Mouse (Mus musculus) heart, postnatal 0 days (tissue): Measurements from ENCODE around the gene Cyp11a1. TPM values are rescaled to one million over a fixed set of nuclear protein-coding genes. Genes with fewer than 3 reads are reported as not detected.
A peak's percentile ranks its signal among the peaks of the same experiment; 100 is the strongest.

ENCODE experiments used
- ATAC-seq: fragments of 200-750 bp; cut with Nextera tagmentation; 2 replicates; pipeline ENCODE4 v1.8.0; 2017; ENCODE audit warnings: low read depth, moderate number of reproducible peaks, moderate library complexity; ENCODE audit not compliant: insufficient read depth
- DNase-seq: peaks from one replicate; pipeline ENCODE4 v3.0.0-alpha.2; 2016; ENCODE audit warnings: low spot score
- H3K27ac ChIP-seq: fragments of 300-500 bp; sonication (generic); 2 replicates; pipeline ENCODE4 v1.5.1; 2014; ENCODE audit warnings: low read depth, mild to moderate bottlenecking
- H3K27me3 ChIP-seq: fragments of 300-500 bp; sonication (generic); 2 replicates; pipeline ENCODE4 v1.6.1; 2014; ENCODE audit warnings: low read length, mixed read lengths; ENCODE audit not compliant: control insufficient read depth, insufficient read depth
- H3K36me3 ChIP-seq: fragments of 300-500 bp; sonication (generic); replicated peaks from 2 replicates; pipeline ENCODE4 v1.6.1; 2014; ENCODE audit warnings: low read length, mixed read lengths; ENCODE audit not compliant: control insufficient read depth, insufficient read depth
- H3K4me1 ChIP-seq: fragments of 300-500 bp; sonication (generic); 2 replicates; pipeline ENCODE4 v1.6.1; 2014; ENCODE audit warnings: antibody characterized with exemption; ENCODE audit not compliant: control insufficient read depth, insufficient read depth
- H3K4me2 ChIP-seq: fragments of 300-500 bp; sonication (generic); 2 replicates; pipeline ENCODE4 v1.6.1; 2014; ENCODE audit warnings: low read depth, mild to moderate bottlenecking, low read length, moderate library complexity
- H3K4me3 ChIP-seq: fragments of 300-500 bp; sonication (generic); 2 replicates; pipeline ENCODE4 v1.5.1; 2014; ENCODE audit warnings: low read depth, low read length
- H3K9ac ChIP-seq: fragments of 300-500 bp; sonication (generic); replicated peaks from 2 replicates; pipeline ENCODE4 v1.6.1; 2014; ENCODE audit warnings: low read depth, low read length, mixed read lengths
- H3K9me3 ChIP-seq: fragments of 300-500 bp; sonication (generic); replicated peaks from 2 replicates; pipeline ENCODE4 v1.6.1; 2016; ENCODE audit warnings: low read length; ENCODE audit not compliant: control insufficient read depth
- CTCF ChIP-seq: IDR thresholded peaks from 2 replicates; pipeline ENCODE4 v1.5.1; 2016; ENCODE audit warnings: antibody characterized with exemption, control low read depth, low read depth
- EP300 ChIP-seq: IDR thresholded peaks from 2 replicates; pipeline ENCODE4 v1.6.1; 2016; ENCODE audit warnings: antibody characterized with exemption, low read depth
- WGBS: fragments of 180-500 bp; shearing (Covaris S2); extraction: QIAGEN DNeasy Blood & Tissue Kit; methylation state at CpG from one replicate; pipeline ENCODE4 v1.1.7; 2014; 5-methylcytosine and 5-hydroxymethylcytosine counted together
- polyA plus RNA-seq: library from polyadenylated mRNA; unstranded; fragments of >200 nt; fragmentation: Nextera tagmentation; extraction: Ambion mirVana; gene quantifications from 2 replicates; pipeline ENCODE4 v1.2.1, GENCODE M21; 2015
- total RNA-seq: library from RNA; depleted of rRNA; stranded (reverse); fragments of >200 nt; gene quantifications from 2 replicates; pipeline ENCODE4 v1.2.3, GENCODE M21; 2014; ENCODE audit warnings: low replicate concordance

Cyp11a1 gene
- total and polyA plus RNA-seq, 2 experiments from 2014 or later = 0.90 to 2.3 TPM

DNA sequence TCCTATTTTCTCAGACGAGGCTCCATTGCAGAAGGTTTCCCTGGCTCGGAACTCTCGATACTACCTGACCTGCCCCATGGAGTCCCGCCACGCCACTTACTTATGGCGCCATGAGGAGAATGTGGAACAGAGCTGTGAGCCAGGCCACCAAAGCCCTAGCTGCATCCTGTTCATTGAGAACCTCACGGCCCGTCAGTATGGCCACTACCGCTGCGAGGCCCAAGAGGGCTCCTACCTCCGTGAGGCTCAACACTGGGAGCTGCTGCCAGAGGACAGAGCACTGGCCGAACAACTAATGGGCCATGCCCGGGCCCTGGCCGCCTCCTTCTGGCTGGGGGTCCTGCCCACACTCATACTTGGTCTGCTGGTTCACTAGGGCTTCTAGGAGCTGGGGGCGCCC lies 45.0 kb upstream of the Cyp11a1 start:
- peaks cover 12% of the 10 kb centered on the region; the same call in 1 of the 2 replicates for H3K36me3 ChIP-seq
- H3K9ac ChIP-seq = no peak overlapping the region
- no peak overlapping the region for H3K4me2 ChIP-seq
- 94% methylated on average over 15 of the region's 15 CpGs for whole genome bisulfite sequencing
- peak overlapping the region; percentile 68 for H3K27ac ChIP-seq
- TF ChIP-seq EP300 (no peak), CTCF (no peak)
- H3K27me3 ChIP-seq = no peaks in the 10 kb centered on the region
- no peak for DNase-seq
- no peaks in the 10 kb centered on the region for H3K9me3 ChIP-seq
- no peak for ATAC-seq
- peaks cover 25% of the 10 kb centered on the region for H3K4me1 ChIP-seq
- H3K4me3 ChIP-seq = no peak overlapping the region

DNA sequence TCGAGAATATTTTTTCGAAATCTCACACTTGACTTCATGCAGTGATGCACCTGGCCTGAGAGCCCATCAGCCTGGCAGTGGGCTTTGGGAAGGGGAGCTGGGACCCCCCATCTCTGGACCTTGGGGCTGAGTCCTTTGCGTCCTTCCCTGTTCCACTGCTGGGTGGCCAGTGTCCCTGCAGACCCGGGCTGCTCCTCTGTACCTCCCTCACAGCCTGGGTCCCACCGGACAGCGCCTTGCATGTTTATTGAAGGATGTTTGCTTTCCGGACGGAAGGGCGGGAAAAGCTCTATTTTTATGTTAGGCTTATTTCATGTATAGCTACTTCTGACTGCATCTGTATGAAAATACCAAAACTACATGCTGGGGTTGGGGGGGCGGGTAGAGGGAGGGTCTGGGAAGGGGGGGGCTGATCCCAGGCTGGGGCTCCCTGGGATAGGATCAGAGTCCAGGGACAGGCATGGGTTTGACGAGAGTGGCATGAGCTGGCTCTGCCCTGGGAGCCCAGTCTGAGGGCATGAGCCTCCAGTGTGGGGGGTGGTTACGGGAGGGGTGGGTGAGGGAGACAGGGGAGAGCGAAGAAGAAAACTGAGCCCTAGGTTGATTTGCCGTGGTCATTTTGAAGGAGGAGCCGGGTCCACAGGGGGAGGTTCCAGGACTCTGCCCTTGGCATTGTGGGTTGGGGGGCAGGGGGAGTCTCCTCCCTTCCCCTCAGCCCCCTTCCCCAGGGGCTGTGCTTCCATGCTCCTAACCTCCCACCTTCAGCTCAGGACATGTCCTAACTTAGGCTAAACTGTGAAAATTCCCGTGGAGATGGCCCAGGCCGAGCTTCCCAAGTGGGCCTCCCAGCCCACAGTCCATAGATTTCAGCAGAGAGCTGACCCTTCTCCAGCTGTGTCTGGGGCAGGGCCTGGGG lies 44.1 kb upstream of the Cyp11a1 start:
- H3K9me3 ChIP-seq = no peaks in the 10 kb centered on the region
- no peak overlapping the region for H3K9ac ChIP-seq
- peaks cover 33% of the 10 kb centered on the region for H3K4me1 ChIP-seq
- 59% methylated on average over 16 of the region's 17 CpGs for WGBS
- H3K27ac ChIP-seq = peak overlapping the region; percentile 68
- no peaks in the 10 kb centered on the region for H3K27me3 ChIP-seq
- DNase-seq (no peak), ATAC-seq (no peak)
- H3K4me3 ChIP-seq = no peak overlapping the region
- H3K4me2 ChIP-seq = no peak overlapping the region
- peaks cover 10% of the 10 kb centered on the region; the same call in 1 of the 2 replicates for H3K36me3 ChIP-seq
- TF ChIP-seq CTCF = no peak
- no peak for TF ChIP-seq EP300

DNA sequence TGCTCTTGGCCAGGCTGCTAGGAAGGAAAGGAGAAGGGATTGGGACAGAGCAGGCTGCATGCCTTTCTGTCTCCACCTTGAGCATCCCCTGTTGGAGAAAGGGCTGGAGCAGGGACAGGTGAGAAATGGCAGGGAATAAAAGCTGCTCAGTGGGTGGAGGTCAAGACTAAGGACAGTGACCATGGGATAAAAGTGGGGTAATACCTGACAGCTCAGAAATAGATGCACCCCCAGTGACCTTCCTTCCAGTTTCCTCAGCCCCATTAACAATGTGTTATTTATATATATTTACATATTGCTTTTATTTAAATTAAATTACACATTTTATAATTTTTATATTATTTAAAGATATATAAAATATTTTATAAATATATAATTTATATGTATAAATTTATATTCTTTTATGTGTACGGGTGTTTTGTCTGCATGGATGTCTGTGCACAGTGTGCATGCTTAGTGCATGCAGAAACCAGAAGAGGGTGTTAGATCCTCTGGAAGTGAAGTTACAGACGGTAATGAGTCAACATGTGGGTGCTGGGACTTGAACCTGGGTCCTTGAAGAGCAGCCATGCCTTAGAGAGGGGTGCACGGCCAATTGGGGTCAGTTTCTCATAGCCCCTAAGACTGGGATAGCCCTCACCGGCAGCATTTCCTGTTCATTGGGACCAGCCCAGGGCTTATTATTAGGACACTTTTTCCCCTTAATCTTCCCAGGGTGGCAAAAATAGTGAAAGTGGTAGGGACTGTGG lies 42.8 kb upstream of the Cyp11a1 start:
- H3K27ac ChIP-seq = peak overlapping the region; percentile 39; the same call in 1 of the 2 replicates
- H3K4me1 ChIP-seq = peaks cover 41% of the 10 kb centered on the region
- DNase-seq = no peak
- peaks cover 6% of the 10 kb centered on the region; the same call in 1 of the 2 replicates for H3K36me3 ChIP-seq
- no peaks in the 10 kb centered on the region for H3K27me3 ChIP-seq
- no peak overlapping the region for H3K9ac ChIP-seq
- WGBS = 90% methylated on average over 4 of the region's 4 CpGs
- no peak for ATAC-seq
- H3K4me2 ChIP-seq = no peak overlapping the region
- no peak for TF ChIP-seq CTCF
- TF ChIP-seq EP300 = no peak
- no peaks in the 10 kb centered on the region for H3K9me3 ChIP-seq
- H3K4me3 ChIP-seq = no peak overlapping the region

DNA sequence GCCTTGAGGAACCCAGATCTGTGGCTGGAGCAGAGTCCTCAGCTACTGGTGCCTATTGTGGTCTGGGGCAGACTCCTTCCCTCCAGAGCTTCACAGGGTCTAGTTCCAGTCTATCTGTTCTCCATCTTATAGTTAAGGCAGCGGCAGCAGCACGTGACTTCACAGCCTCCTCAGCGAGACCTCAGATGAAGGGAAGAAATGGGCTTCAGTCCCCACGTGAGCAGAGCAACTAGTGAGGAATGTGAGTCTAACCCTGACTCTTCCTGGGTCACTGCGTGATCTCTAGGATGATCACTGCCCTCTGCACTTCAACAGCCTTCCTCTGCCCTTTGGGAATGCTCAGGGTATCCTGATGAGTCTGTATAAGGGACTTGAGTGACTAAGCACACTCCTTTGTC lies 42.2 kb upstream of the Cyp11a1 start:
- H3K4me2 ChIP-seq = no peak overlapping the region
- ATAC-seq = no peak
- no peaks in the 10 kb centered on the region for H3K27me3 ChIP-seq
- no peak overlapping the region for H3K4me3 ChIP-seq
- H3K9me3 ChIP-seq = no peaks in the 10 kb centered on the region
- 79% methylated on average over 5 of the region's 5 CpGs for WGBS
- H3K4me1 ChIP-seq = peaks cover 41% of the 10 kb centered on the region
- DNase-seq = no peak
- peaks cover 6% of the 10 kb centered on the region; the same call in 1 of the 2 replicates for H3K36me3 ChIP-seq
- H3K27ac ChIP-seq = peak overlapping the region; percentile 39
- TF ChIP-seq CTCF (no peak), EP300 (no peak)
- no peak overlapping the region for H3K9ac ChIP-seq

DNA sequence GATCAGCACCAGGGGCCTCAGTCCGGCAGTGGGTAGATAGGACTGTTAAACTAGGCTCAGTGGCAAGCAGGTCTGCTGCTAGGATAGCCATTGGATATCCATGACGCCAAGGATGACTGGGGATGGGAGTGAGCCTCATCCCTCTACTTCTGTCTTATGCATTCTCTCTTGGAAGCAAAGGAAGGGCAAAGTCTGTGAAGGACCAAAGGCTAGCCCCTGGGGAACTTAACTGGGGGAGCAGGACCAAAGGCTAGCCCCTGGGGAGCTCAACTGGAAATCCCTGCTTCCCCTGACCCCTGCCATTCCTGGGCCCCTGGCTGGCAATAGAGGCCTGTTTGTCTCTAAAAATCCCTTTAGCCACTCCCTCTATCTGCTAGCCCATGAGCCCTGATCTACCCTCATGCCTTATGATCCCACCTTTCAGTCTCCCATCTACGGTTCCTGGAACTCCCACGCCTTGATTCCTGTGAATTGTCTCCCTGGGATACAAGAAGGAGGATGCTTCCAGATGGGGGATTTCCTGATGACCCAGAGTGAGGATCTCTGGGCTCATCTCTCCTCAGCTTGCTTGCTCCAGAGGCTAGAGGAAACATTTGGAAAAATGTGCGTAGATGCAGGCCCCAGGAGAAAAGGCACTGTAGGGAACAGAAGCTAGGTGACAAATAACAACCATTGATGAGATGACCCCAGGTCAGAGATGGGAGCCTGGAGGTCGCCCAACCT lies 41.5 kb upstream of the Cyp11a1 start:
- Histone ChIP-seq H3K9ac (no peak overlapping the region), H3K4me3 (no peak overlapping the region), H3K9me3 (no peaks in the 10 kb centered on the region), H3K4me2 (no peak overlapping the region), H3K27ac (peak overlapping the region; percentile 60), H3K27me3 (no peaks in the 10 kb centered on the region), H3K4me1 (peaks cover 38% of the 10 kb centered on the region), H3K36me3 (peaks cover 6% of the 10 kb centered on the region; the same call in 1 of the 2 replicates)
- TF ChIP-seq CTCF (no peak), EP300 (no peak)
- 76% methylated on average over 6 of the region's 6 CpGs for WGBS
- ATAC-seq (no peak), DNase-seq (no peak)
